Mouse (Mus musculus): Measurements from ENCODE around the gene Olfr812.
"Not testable (repeated sequence)": the region's sequence is repeated elsewhere in the genome, so short reads cannot be mapped to it uniquely, and the experiment has no call there.

Gene Olfr812

GRCm38 (mm10) chr10:129845994-129846393 lies at the start of gene Olfr812:
TSS of gene Olfr812 (minus strand) at chr10:129846094.
- DNase-seq (ENCODE audit: low spot score in 2 of 2), result no peak

- no peak for DNase-seq (ENCODE audit: low spot score in 2 of 2)
Observed at GRCm38 (mm10) chr10:129885934-129886333, 40.0 kb upstream of the Olfr812 start.

- DNase-seq (ENCODE audit: low spot score in 2 of 2), result not testable (repeated sequence)
Observed at GRCm38 (mm10) chr10:129885496-129885895, 39.6 kb upstream of the Olfr812 start.

GRCm38 (mm10) chr10:129879751-129880150 lies 33.9 kb upstream of the Olfr812 start, which contains the start of gene Olfr814:
TSS of gene Olfr814 (minus strand) at chr10:129879851.
- DNase-seq (ENCODE audit: low spot score in 2 of 2), result not testable (repeated sequence)

- no peak for DNase-seq (ENCODE audit: low spot score in 2 of 2)
Observed at GRCm38 (mm10) chr10:129855067-129855466, 9.2 kb upstream of the Olfr812 start, which contains the start of gene Olfr813. TSS of gene Olfr813 (plus strand) at chr10:129855367.

DNA sequence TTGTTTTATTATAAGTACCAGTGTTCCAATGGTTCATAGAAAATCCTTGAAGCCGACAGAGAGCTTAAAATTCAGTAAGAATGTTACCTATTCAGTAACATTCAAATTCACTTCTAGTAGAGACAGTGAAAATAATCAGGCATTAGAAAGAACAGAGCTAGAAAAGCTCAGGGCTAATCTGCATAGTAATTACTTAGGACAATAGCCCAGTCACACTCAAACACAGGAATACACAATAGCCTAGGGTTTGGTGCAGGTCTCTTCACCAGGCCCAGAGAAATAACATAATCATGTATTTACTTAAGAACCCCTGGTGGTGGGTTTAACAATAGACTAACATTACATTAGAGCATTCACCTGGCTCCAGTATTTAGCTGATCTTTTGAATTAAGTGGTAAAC lies 1.4 kb upstream of the Olfr812 start:
- DNase-seq (ENCODE audit: low spot score in 2 of 2), result no peak

- DNase-seq (ENCODE audit: low spot score in 2 of 2), result no peak
Observed at GRCm38 (mm10) chr10:129804296-129804695, 41.6 kb downstream of the Olfr812 start, which contains the start of gene Olfr811. TSS of gene Olfr811 (minus strand) at chr10:129804396.

DNA sequence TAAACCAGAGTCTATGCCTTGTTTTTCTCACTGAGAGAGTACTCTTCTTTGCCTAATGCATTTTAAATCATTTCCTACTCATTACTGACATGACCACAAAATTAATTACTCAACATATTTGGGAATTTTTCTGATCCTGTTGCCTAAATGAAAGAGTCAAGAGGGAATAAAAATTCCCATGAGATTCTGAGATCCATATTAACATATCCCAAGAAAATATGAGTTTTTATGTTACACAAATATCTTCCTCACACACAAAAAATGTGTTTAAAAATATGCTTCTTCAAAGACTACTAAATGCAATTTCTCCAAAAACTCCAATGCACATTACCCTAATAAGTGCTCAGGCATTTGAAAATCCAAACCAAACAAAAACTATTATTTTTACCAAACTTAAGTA lies 51.1 kb downstream of the Olfr812 start, which contains the start of gene Olfr810:
TSS of gene Olfr810 (minus strand) at position 101 of the 400 bp plus-strand sequence.
- no peak for DNase-seq (ENCODE audit: low spot score in 2 of 2)

Data from right cerebral cortex, adult 2 months (tissue).